8 mouse cellular contexts compared by ENCODE assay signal in the genomic region with DNA sequence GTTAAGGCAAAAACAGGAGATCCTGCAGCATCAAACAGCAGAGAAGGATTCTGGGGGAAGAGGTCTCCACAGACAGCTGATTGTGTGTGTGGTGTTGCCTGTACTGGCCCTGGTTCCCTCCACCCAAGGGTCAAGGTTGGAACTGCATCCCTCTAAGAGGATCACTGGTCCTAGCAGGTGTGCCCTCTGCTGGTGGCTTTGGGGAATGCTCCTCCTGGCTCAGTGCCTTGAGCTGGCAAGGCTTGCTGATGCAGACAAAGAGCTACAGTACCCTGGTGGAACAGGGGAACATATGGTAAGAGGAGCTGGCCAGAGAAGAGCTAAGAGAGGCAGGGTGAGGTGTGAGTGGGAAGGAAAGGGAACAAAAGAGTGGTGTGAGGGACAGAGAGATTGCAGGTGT. TPM values are rescaled to one million over a fixed set of nuclear protein-coding genes. Genes with fewer than 3 reads are reported as not detected.
A peak's percentile ranks its signal among the peaks of the same experiment; 100 is the strongest.
DNase-seq lines count a peak whose midpoint lies in the region; ATAC-seq lines count a peak whose summit lies in the region.

No protein-coding gene starts in this region.

- peak; percentile 93 for DNase-seq in adipocyte (ENCODE audit: low spot score)
- DNase-seq in embryo, embryonic 10 days (ENCODE audit: low spot score), result peak; percentile 97
- peak; percentile 92 for DNase-seq in gastrocnemius, postnatal 14 days
- peak; percentile 70 to 99 for DNase-seq in left cerebral cortex, adult 9 months (ENCODE audit: low spot score in 2 of 2)
- peak; percentile 88 for DNase-seq in right cerebral cortex, postnatal 25 days
- DNase-seq in urinary bladder, postnatal 36 days (ENCODE audit: low spot score in 2 of 2), result peak; percentile 91 to 92

- peak; percentile 72 for ATAC-seq in inflammation-experienced regulatory T-cells, adult 6 months
- ATAC-seq in megakaryocyte-erythroid progenitor cell, adult 5-6 weeks (replicated peaks; ENCODE audit: low FRiP score, low TSS enrichment, poor library complexity, severe bottlenecking), result peak; percentile 81

- intact Hi-C loops in gastrocnemius, postnatal 14 days (cut with DNase I; ENCODE audit: low total_unique reads), result no loop called here

RNA-seq across cellular contexts. Expression of gene Aanat, which starts 6.2 kb away (rescaled TPM):
- not detected for total RNA-seq in gastrocnemius, postnatal 14 days (2021)
- not detected for polyA plus RNA-seq in inflammation-experienced regulatory T-cells, adult 6 months (2017; shearing (Covaris generic))
- total RNA-seq in megakaryocyte-erythroid progenitor cell, adult 5-6 weeks (2014; fragmentation: Nextera tagmentation), result not detected in 2 replicates
- not detected in 2 replicates for total RNA-seq in megakaryocyte-erythroid progenitor cell, adult 5-6 weeks (2017)

RNA-seq across cellular contexts. Expression of gene Ube2o, which starts 11.2 kb away (rescaled TPM):
- total RNA-seq in gastrocnemius, postnatal 14 days (2021), result 10 to 100 TPM; 23.4 to 25.6 TPM
- polyA plus RNA-seq in inflammation-experienced regulatory T-cells, adult 6 months (2017; shearing (Covaris generic)), result 1 to 10 TPM; 1.5 to 2.2 (median 2.0) TPM
- 9.2 and 28.8 TPM in 2 replicates for total RNA-seq in megakaryocyte-erythroid progenitor cell, adult 5-6 weeks (2014; fragmentation: Nextera tagmentation)
- 4.6 and 22.6 TPM in 2 replicates for total RNA-seq in megakaryocyte-erythroid progenitor cell, adult 5-6 weeks (2017)

RNA-seq across cellular contexts. Expression of gene Rhbdf2, which starts 34.4 kb away (rescaled TPM):
- 1 to 10 TPM; 5.9 to 9.0 TPM for total RNA-seq in gastrocnemius, postnatal 14 days (2021)
- 1 to 10 TPM; 3.4 to 9.3 (median 3.9) TPM for polyA plus RNA-seq in inflammation-experienced regulatory T-cells, adult 6 months (2017; shearing (Covaris generic))
- 4.1 and 6.1 TPM in 2 replicates for total RNA-seq in megakaryocyte-erythroid progenitor cell, adult 5-6 weeks (2014; fragmentation: Nextera tagmentation)
- 1.3 and 3.3 TPM in 2 replicates for total RNA-seq in megakaryocyte-erythroid progenitor cell, adult 5-6 weeks (2017)

Comparison
In these comparisons a context has a peak if more than half of its experiments do, and no peak if none do; other contexts are left out.
1. Peak in every context shown above with its lines: DNase-seq and ATAC-seq.